Mouse (Mus musculus): ENCODE results near the gene Prkn. TPM values are rescaled to one million over a fixed set of nuclear protein-coding genes. Genes with fewer than 3 reads are reported as not detected.

Gene Prkn
- polyA plus RNA-seq, 1 experiment from 2014 or later: 2.6 TPM

DNA sequence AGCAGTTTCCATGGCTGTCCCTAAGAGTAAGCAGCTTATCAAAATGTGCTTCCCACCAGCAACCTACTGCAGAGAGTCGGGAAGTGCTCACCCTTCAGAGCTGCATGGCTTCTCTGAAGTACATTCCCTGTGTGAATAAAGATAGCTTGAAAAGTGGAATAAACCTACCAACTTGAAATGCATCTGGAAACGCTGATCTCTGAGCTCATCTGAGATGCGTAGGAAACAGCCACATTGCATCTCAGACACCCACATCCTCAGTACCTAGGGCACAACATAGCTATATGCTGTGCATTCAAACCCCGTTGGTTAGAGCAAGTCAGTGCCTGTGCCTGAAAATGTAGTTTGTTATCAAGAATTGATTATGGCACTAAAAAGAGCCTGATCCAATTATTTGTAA lies 864.8 kb downstream of the Prkn start:
- Histone ChIP-seq H3K36me3 (no peaks in the 10 kb centered on the region), H3K9me3 (no peaks in the 10 kb centered on the region), H3K4me3 (no peak overlapping the region), H3K9ac (no peak overlapping the region), H3K27ac (no peak overlapping the region), H3K4me1 (no peaks in the 10 kb centered on the region), H3K27me3 (no peaks in the 10 kb centered on the region), H3K4me2 (no peak overlapping the region)
- WGBS: 74% methylated on average over 4 of the region's 4 CpGs
- ATAC-seq (ENCODE audit: insufficient number of reproducible peaks, low FRiP score, low TSS enrichment, low read depth): no peak

DNA sequence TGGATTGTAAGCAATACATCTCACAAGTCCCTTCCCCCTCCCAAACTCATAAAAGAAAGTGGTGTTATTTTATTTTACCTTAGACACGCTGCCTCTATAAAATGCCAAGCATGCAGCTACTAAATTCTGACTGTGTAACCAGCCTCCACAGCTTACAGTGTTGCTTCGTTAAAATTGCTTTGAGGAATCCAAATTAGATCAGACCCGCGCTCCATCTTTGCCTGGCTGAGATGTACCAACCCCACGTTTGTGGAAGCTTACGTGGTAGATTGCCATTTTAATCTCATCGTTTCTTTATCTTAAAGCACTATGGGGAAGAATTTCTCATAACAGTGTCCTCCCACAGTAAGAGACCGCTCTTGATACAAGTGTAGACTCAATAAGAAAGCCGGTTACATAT lies 865.6 kb downstream of the Prkn start:
- Histone ChIP-seq H3K27ac (no peak overlapping the region), H3K4me1 (no peaks in the 10 kb centered on the region), H3K9me3 (no peaks in the 10 kb centered on the region), H3K4me3 (no peak overlapping the region), H3K4me2 (no peak overlapping the region), H3K9ac (no peak overlapping the region), H3K27me3 (no peaks in the 10 kb centered on the region), H3K36me3 (no peaks in the 10 kb centered on the region)
- ATAC-seq (ENCODE audit: insufficient number of reproducible peaks, low FRiP score, low TSS enrichment, low read depth): no peak
- 65% methylated on average over 9 of the region's 9 CpGs for WGBS

DNA sequence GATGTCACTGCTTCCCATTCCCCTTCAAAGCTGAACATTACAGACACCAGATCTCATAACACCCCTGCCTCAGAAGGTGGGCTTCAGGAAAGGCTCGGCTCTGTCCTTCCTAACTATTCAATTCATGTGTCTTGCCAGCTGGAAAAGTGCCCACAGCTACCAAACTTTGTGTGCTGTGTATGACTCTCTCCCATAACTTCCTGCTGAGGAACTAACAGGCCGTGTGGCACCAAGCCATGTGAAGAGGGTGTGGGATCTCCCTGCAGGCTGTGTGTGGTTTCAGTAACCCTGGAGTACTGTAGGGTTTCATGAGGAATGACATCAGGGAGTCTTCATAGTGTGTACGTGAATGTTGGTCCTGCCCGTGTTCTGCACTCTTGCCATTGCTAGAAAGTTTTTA lies 871.9 kb downstream of the Prkn start:
- ATAC-seq (ENCODE audit: insufficient number of reproducible peaks, low FRiP score, low TSS enrichment, low read depth): no peak
- no peak overlapping the region for H3K27ac ChIP-seq
- no peaks in the 10 kb centered on the region for H3K36me3 ChIP-seq
- no peaks in the 10 kb centered on the region for H3K27me3 ChIP-seq
- no peak overlapping the region for H3K9ac ChIP-seq
- H3K4me2 ChIP-seq: no peak overlapping the region
- no peaks in the 10 kb centered on the region; the same call in 1 of the 2 replicates for H3K4me1 ChIP-seq
- WGBS: 39% methylated on average over 4 of the region's 4 CpGs
- no peak overlapping the region for H3K4me3 ChIP-seq
- no peaks in the 10 kb centered on the region for H3K9me3 ChIP-seq

DNA sequence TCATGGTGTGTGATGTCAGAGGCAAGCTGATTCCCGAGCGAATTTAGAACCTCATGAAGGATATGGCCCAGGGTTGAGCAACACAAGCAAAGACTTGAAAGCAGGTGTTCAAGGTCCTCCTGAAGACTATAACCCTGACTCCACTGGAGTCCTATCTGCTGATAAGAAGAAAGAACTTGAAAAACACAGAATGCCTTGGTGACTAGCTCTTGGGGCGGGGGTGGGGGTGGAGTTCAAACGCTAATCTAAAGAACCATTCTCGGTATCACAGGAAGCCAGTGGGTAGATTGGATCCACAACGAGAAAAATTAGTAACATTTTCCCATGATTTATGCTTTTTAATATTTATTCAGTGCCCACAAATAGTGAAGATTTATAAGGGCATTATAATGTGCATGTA lies 879.6 kb downstream of the Prkn start:
- 83% methylated on average over 6 of the region's 6 CpGs for WGBS
- no peaks in the 10 kb centered on the region for H3K27me3 ChIP-seq
- ATAC-seq (ENCODE audit: insufficient number of reproducible peaks, low FRiP score, low TSS enrichment, low read depth): no peak
- H3K9me3 ChIP-seq: no peaks in the 10 kb centered on the region
- no peak overlapping the region for H3K27ac ChIP-seq
- H3K4me1 ChIP-seq: 0 out of 2 replicates have a peak, but pooled peaks cover 2% of the 10 kb centered on the region
- no peaks in the 10 kb centered on the region for H3K36me3 ChIP-seq
- H3K9ac ChIP-seq: no peak overlapping the region
- no peak overlapping the region for H3K4me2 ChIP-seq
- H3K4me3 ChIP-seq: no peak overlapping the region

DNA sequence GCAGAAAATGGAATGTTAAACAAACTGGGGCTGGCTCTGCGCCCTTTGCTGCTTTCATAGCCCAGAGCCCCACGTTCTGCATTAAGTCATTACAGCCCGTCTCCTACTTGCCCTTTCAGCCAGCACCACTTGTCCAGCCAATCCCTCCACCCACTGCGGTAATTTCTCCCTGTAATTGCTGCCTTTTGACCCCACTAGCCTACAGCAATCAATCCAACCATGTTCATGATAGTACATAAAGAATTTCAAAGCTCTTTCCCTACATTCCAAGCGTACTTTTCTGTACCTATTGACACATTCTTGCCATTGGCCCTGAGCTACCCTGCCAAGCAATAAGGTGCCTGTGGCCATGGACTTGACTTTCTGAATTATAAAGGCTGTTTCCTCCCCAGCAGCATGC lies 881.7 kb downstream of the Prkn start:
- no peak for ATAC-seq (ENCODE audit: insufficient number of reproducible peaks, low FRiP score, low TSS enrichment, low read depth)
- H3K9me3 ChIP-seq: no peaks in the 10 kb centered on the region
- no peaks in the 10 kb centered on the region for H3K27me3 ChIP-seq
- 39% methylated on average over 5 of the region's 5 CpGs for WGBS
- no peak overlapping the region for H3K27ac ChIP-seq
- no peaks in the 10 kb centered on the region for H3K36me3 ChIP-seq
- H3K9ac ChIP-seq: no peak overlapping the region
- no peak overlapping the region for H3K4me2 ChIP-seq
- H3K4me3 ChIP-seq: no peak overlapping the region
- H3K4me1 ChIP-seq: 0 out of 2 replicates have a peak, but pooled peaks cover 2% of the 10 kb centered on the region

DNA sequence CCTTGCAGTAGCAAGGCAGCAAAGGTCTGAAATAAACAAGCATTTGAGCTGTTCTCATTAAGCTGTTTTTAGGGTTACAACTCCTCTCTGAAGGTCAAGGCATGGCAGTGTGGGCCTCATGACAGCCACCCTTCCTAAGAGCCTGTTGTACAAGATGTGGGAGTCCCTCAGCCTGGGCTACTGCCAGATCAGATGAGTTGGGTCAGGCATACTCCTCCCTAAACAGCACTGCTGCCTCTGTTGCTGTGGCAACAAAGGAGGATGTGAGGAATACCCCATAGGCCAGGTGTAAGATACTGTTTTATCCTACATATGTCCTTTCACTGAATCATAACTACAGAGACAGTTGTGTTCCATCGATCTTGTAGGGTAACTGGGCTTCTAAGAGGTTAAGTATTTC lies 882.3 kb downstream of the Prkn start:
- WGBS: 79% methylated on average over 1 of the region's 1 CpGs
- Histone ChIP-seq H3K4me1 (0 out of 2 replicates have a peak, but pooled peaks cover 2% of the 10 kb centered on the region), H3K36me3 (no peaks in the 10 kb centered on the region), H3K4me3 (no peak overlapping the region), H3K9ac (no peak overlapping the region), H3K4me2 (no peak overlapping the region), H3K27me3 (no peaks in the 10 kb centered on the region), H3K9me3 (no peaks in the 10 kb centered on the region), H3K27ac (no peak overlapping the region)
- no peak for ATAC-seq (ENCODE audit: insufficient number of reproducible peaks, low FRiP score, low TSS enrichment, low read depth)

DNA sequence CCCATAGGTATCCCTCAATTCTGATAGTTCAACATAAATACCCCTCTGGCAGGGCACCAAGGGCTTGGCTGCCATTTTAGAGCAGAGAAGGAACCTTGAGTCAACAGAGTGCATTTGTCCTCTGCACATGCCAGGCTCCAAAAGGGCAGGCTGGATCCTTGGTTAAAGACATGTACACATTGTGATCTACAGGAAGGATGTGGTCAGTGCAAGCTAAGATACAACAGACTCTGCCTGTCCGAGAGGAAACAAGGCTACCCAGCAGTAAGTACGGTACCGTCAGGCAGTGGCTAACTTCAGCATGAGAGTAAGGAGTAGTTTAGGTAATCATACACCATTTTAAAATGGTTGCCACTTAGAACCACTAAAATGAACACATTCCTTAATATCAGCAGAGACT lies 884.0 kb downstream of the Prkn start:
- no peak for ATAC-seq (ENCODE audit: insufficient number of reproducible peaks, low FRiP score, low TSS enrichment, low read depth)
- H3K9ac ChIP-seq: no peak overlapping the region
- no peak overlapping the region for H3K27ac ChIP-seq
- H3K4me2 ChIP-seq: no peak overlapping the region
- H3K4me3 ChIP-seq: no peak overlapping the region
- H3K9me3 ChIP-seq: no peaks in the 10 kb centered on the region
- no peaks in the 10 kb centered on the region for H3K36me3 ChIP-seq
- no peaks in the 10 kb centered on the region for H3K27me3 ChIP-seq
- 85% methylated on average over 3 of the region's 3 CpGs for WGBS
- H3K4me1 ChIP-seq: 0 out of 2 replicates have a peak, but pooled peaks cover 2% of the 10 kb centered on the region

DNA sequence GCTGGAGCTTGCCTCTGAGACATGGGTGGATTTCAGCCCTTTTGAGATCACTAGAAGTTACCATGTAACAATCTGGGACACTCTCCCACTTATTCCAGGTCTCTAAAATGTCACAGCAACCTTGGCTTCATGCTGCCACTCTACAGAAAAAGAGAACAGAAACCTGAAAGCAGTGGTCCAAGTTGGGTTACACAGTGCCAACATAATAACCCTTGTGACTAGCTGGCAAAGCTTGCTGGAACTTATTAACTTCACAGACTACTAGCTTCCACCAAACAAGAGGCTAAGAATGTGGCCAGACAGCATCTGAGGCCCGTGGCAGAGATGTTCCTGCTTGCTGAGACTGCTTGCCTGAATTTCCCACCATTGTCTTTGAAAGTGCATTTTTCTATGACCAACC lies 886.9 kb downstream of the Prkn start:
- Histone ChIP-seq H3K4me2 (no peak overlapping the region), H3K27me3 (no peaks in the 10 kb centered on the region), H3K9me3 (no peaks in the 10 kb centered on the region), H3K4me1 (0 out of 2 replicates have a peak, but pooled peaks cover under 1% of the 10 kb centered on the region), H3K9ac (no peak overlapping the region), H3K4me3 (no peak overlapping the region), H3K36me3 (no peaks in the 10 kb centered on the region), H3K27ac (no peak overlapping the region)
- 40% methylated on average over 1 of the region's 1 CpGs for WGBS
- ATAC-seq (ENCODE audit: insufficient number of reproducible peaks, low FRiP score, low TSS enrichment, low read depth): no peak

DNA sequence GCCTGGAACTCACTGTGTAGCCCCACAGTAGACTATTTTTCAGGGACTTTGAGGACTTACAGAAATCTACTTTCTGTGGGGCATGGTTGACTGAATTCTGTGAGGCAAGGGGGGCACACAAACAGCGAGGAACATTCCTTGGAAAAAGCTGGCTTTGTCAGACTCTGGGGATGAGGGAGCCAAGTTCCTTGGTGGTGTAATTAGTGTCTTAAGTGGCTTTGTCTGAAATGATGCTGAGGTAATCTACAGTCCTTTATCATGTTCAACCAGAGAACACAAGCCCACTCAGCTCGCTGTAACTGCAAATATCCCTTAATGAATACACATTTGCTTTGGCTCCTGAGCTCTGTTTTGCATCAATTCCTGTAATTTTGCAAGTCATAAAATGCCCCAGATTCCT lies 888.1 kb downstream of the Prkn start:
- Histone ChIP-seq H3K4me3 (no peak overlapping the region), H3K4me2 (no peak overlapping the region), H3K36me3 (no peaks in the 10 kb centered on the region), H3K4me1 (no peaks in the 10 kb centered on the region), H3K27ac (no peak overlapping the region), H3K9ac (no peak overlapping the region), H3K9me3 (no peaks in the 10 kb centered on the region), H3K27me3 (no peaks in the 10 kb centered on the region)
- ATAC-seq (ENCODE audit: insufficient number of reproducible peaks, low FRiP score, low TSS enrichment, low read depth): no peak
- 50% methylated on average over 2 of the region's 2 CpGs for WGBS

DNA sequence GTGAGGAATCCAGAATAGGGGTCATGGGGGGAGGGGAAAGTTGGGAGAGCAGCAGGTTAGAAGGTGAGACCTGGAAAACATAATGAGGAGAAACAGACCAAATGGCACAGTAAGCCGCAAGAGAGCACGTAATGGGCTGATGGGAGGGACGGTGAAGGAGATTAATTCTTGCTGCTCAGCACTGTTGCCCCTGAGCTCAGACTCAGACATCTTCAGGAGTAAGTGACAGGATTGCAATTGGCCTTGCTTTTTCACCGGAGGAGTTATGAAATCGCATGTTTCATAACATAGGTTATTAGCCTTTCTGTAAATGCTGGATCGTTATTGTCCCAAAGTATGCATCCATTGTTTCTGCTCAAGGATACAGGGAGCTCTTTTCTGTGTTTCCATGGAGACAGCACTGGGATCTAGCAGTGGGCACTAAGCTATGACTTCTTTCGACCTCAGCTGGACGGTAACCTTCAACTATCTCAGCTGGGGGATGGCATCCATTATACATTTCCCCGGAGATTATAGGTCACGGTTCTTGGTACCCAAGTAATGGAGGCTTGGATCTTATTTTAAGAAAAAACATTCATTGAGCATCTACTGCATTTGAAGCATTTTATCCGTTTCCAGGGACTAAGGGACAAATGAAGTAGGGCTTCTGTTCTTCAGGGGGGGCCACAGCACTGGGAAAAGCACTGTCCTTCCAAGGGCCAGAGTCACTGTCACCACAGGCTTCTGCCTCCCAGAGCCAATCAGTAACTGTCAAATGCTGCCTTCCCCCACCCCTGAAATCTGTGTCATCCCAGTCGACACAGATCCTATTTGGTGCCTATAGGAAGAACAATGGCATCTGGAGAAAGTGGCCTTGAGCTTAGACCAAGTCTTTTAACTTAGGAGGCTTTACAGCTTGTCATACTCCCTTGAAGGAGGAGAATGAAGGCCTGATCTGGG lies 890.7 kb downstream of the Prkn start:
- Histone ChIP-seq H3K9ac (no peak overlapping the region), H3K27ac (no peak overlapping the region), H3K4me1 (no peaks in the 10 kb centered on the region), H3K4me2 (no peak overlapping the region), H3K4me3 (no peak overlapping the region), H3K27me3 (no peaks in the 10 kb centered on the region), H3K36me3 (no peaks in the 10 kb centered on the region), H3K9me3 (no peaks in the 10 kb centered on the region)
- WGBS: 76% methylated on average over 12 of the region's 12 CpGs
- ATAC-seq (ENCODE audit: insufficient number of reproducible peaks, low FRiP score, low TSS enrichment, low read depth): no peak

DNA sequence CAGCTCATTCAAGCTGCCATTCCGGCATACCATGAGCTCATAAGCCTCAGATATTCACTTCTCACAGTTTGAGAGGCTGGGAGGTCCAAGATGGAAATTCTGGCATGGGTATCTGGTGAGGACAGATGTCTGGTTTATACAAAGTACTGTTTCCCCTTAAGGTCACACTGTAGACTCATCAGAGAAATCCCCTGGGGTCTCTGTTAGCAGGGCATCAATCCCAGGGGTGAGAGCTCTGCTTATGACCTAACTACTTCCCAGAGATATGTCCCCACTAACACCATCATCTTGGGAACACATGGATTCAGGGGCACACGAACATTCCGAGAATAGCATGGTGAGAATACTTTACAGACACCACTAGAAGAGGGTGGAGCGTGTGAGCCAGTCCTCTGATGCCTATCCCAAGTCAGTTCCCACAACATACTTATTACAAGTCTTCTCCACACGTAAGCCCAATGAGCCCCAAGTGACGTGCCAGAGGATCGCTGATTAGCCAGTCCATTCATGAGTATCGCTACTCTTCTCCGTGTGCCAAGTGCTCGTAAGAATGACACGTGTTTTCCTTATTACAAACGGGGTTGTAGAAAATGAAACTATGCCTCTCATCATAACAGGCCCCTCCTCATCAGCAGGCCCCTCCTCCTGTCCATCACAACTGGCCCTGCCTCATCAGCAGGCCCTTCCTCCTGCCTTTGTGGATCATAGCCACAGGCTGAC lies 895.1 kb downstream of the Prkn start:
- 80% methylated on average over 12 of the region's 12 CpGs for whole genome bisulfite sequencing
- no peak for ATAC-seq (ENCODE audit: insufficient number of reproducible peaks, low FRiP score, low TSS enrichment, low read depth)

DNA sequence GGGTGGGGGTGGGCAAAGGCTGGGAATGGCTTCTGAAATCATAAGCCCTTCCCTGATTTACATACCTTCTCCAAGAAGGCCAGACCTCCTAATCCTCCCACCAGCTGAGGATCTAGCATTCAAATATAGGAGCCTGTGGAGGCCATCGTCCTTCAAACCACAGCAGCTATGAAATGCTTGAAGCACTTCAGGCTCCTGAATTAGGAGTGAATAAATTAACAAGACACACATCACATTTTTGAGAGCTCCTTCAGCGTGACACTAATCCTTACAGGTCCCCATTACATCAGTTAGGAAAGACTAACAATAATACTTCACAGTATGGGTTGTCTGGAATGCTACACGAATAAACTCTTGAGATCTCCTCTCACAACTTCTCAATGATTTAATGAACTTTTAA lies 896.3 kb downstream of the Prkn start:
- H3K9me3 ChIP-seq: no peaks in the 10 kb centered on the region
- no peaks in the 10 kb centered on the region for H3K4me1 ChIP-seq
- no peak overlapping the region for H3K9ac ChIP-seq
- no peak overlapping the region for H3K4me3 ChIP-seq
- no peak overlapping the region for H3K27ac ChIP-seq
- H3K4me2 ChIP-seq: no peak overlapping the region
- no peaks in the 10 kb centered on the region for H3K27me3 ChIP-seq
- H3K36me3 ChIP-seq: no peaks in the 10 kb centered on the region
- 65% methylated on average over 3 of the region's 3 CpGs for WGBS
- no peak for ATAC-seq (ENCODE audit: insufficient number of reproducible peaks, low FRiP score, low TSS enrichment, low read depth)

More for the DNA sequence above, 895.1 kb downstream of the Prkn start:
- H3K9ac ChIP-seq: no peak overlapping the region
- no peaks in the 10 kb centered on the region for H3K36me3 ChIP-seq
- H3K9me3 ChIP-seq: no peaks in the 10 kb centered on the region
- H3K4me2 ChIP-seq: no peak overlapping the region
- H3K4me1 ChIP-seq: no peaks in the 10 kb centered on the region
- no peak overlapping the region for H3K4me3 ChIP-seq
- H3K27ac ChIP-seq: no peak overlapping the region
- H3K27me3 ChIP-seq: no peaks in the 10 kb centered on the region
